Mouse (Mus musculus): ENCODE results near the gene Sox13. TPM values are rescaled to one million over a fixed set of nuclear protein-coding genes. Genes with fewer than 3 reads are reported as not detected.
A peak's percentile ranks its signal among the peaks of the same experiment; 100 is the strongest.

Sox13 gene
- total and polyA plus RNA-seq, 2 experiments from 2014 or later, result 3.3 to 13.1 TPM

GRCm38 (mm10) chr1:133448351-133448931 lies 24.3 kb upstream of the Sox13 start:
- TF ChIP-seq CTCF (IDR thresholded peaks at IDR 0.05; ENCODE audit: low read depth), result no peak
- H3K4me1 ChIP-seq (ENCODE audit: insufficient read depth, low read length), result no peaks in the 10 kb centered on the region
- H3K27me3 ChIP-seq (ENCODE audit: insufficient read depth, low read length), result no peaks in the 10 kb centered on the region
- H3K36me3 ChIP-seq (ENCODE audit: insufficient read depth, low read length), result no peaks in the 10 kb centered on the region
- H3K9me3 ChIP-seq (ENCODE audit: low read length), result peaks cover under 1% of the 10 kb centered on the region; the same call in 1 of the 2 replicates
- DNase-seq (ENCODE audit: low spot score), result no peak
- 37% methylated on average over 14 of the region's 14 CpGs for WGBS
- H3K4me3 ChIP-seq (ENCODE audit: low read length), result no peak overlapping the region
- H3K9ac ChIP-seq (replicated peaks; ENCODE audit: low read length), result no peak overlapping the region
- no peak overlapping the region for H3K27ac ChIP-seq
- peak; percentile 29; the same call in 1 of the 2 replicates for ATAC-seq
- H3K4me2 ChIP-seq (ENCODE audit: low read depth, low read length), result no peak overlapping the region

- H3K9ac ChIP-seq (replicated peaks; ENCODE audit: low read length), result no peak overlapping the region
- no peaks in the 10 kb centered on the region for H3K27me3 ChIP-seq (ENCODE audit: insufficient read depth, low read length)
- no peak overlapping the region for H3K27ac ChIP-seq
- 41% methylated on average over 4 of the region's 4 CpGs for WGBS
- no peaks in the 10 kb centered on the region for H3K36me3 ChIP-seq (ENCODE audit: insufficient read depth, low read length)
- no peak overlapping the region for H3K4me2 ChIP-seq (ENCODE audit: low read depth, low read length)
- TF ChIP-seq CTCF (IDR thresholded peaks at IDR 0.05; ENCODE audit: low read depth), result no peak
- H3K9me3 ChIP-seq (ENCODE audit: low read length), result peaks cover 7% of the 10 kb centered on the region; the same call in 1 of the 2 replicates
- no peaks in the 10 kb centered on the region for H3K4me1 ChIP-seq (ENCODE audit: insufficient read depth, low read length)
- ATAC-seq (no peak), DNase-seq (ENCODE audit: low spot score) (no peak)
- no peak overlapping the region for H3K4me3 ChIP-seq (ENCODE audit: low read length)
Observed at GRCm38 (mm10) chr1:133446291-133446690, 22.1 kb upstream of the Sox13 start.

- peaks cover 7% of the 10 kb centered on the region; the same call in 1 of the 2 replicates for H3K9me3 ChIP-seq (ENCODE audit: low read length)
- no peak for TF ChIP-seq CTCF (IDR thresholded peaks at IDR 0.05; ENCODE audit: low read depth)
- no peak overlapping the region for H3K9ac ChIP-seq (replicated peaks; ENCODE audit: low read length)
- H3K4me2 ChIP-seq (ENCODE audit: low read depth, low read length), result no peak overlapping the region
- DNase-seq (ENCODE audit: low spot score) (no peak), ATAC-seq (no peak)
- no peaks in the 10 kb centered on the region for H3K36me3 ChIP-seq (ENCODE audit: insufficient read depth, low read length)
- no peaks in the 10 kb centered on the region for H3K27me3 ChIP-seq (ENCODE audit: insufficient read depth, low read length)
- H3K27ac ChIP-seq, result no peak overlapping the region
- WGBS, result 88% methylated on average over 8 of the region's 8 CpGs
- H3K4me3 ChIP-seq (ENCODE audit: low read length), result no peak overlapping the region
- no peaks in the 10 kb centered on the region for H3K4me1 ChIP-seq (ENCODE audit: insufficient read depth, low read length)
Observed at GRCm38 (mm10) chr1:133444315-133444714, 20.1 kb upstream of the Sox13 start.

GRCm38 (mm10) chr1:133437916-133438683 lies 13.9 kb upstream of the Sox13 start:
- Histone ChIP-seq H3K4me1 (ENCODE audit: insufficient read depth, low read length) (peaks cover 5% of the 10 kb centered on the region; the same call in 1 of the 2 replicates), H3K27me3 (ENCODE audit: insufficient read depth, low read length) (no peaks in the 10 kb centered on the region), H3K4me2 (ENCODE audit: low read depth, low read length) (no peak overlapping the region), H3K36me3 (ENCODE audit: insufficient read depth, low read length) (no peaks in the 10 kb centered on the region), H3K27ac (no peak overlapping the region), H3K4me3 (ENCODE audit: low read length) (no peak overlapping the region), H3K9ac (replicated peaks; ENCODE audit: low read length) (no peak overlapping the region), H3K9me3 (ENCODE audit: low read length) (peaks cover 4% of the 10 kb centered on the region; the same call in 1 of the 2 replicates)
- WGBS, result 42% methylated on average over 14 of the region's 14 CpGs
- no peak for ATAC-seq
- no peak for TF ChIP-seq CTCF (IDR thresholded peaks at IDR 0.05; ENCODE audit: low read depth)
- no peak for DNase-seq (ENCODE audit: low spot score)

- ATAC-seq, result no peak
- Histone ChIP-seq H3K36me3 (ENCODE audit: insufficient read depth, low read length) (no peaks in the 10 kb centered on the region), H3K4me1 (ENCODE audit: insufficient read depth, low read length) (peaks cover 5% of the 10 kb centered on the region; the same call in 1 of the 2 replicates), H3K4me2 (ENCODE audit: low read depth, low read length) (peak overlapping the region; percentile 48), H3K27ac (0 out of 2 replicates have a peak overlapping the region, but pooled peaks have one; percentile 34), H3K4me3 (ENCODE audit: low read length) (peak overlapping the region; percentile 2), H3K9me3 (ENCODE audit: low read length) (no peaks in the 10 kb centered on the region), H3K9ac (replicated peaks; ENCODE audit: low read length) (no peak overlapping the region; the same call in 1 of the 2 replicates), H3K27me3 (ENCODE audit: insufficient read depth, low read length) (no peaks in the 10 kb centered on the region)
- TF ChIP-seq CTCF (IDR thresholded peaks at IDR 0.05; ENCODE audit: low read depth), result no peak
- peak; percentile 14 for DNase-seq (ENCODE audit: low spot score)
- WGBS, result 9% methylated on average over 10 of the region's 10 CpGs
Observed at GRCm38 (mm10) chr1:133434756-133435112, 10.6 kb upstream of the Sox13 start.

- no peaks in the 10 kb centered on the region for H3K36me3 ChIP-seq (ENCODE audit: insufficient read depth, low read length)
- 7% methylated on average over 11 of the region's 12 CpGs for WGBS
- no peak overlapping the region; the same call in 1 of the 2 replicates for H3K9ac ChIP-seq (replicated peaks; ENCODE audit: low read length)
- H3K4me1 ChIP-seq (ENCODE audit: insufficient read depth, low read length), result peaks cover 5% of the 10 kb centered on the region; the same call in 1 of the 2 replicates
- H3K9me3 ChIP-seq (ENCODE audit: low read length), result no peaks in the 10 kb centered on the region; the same call in 1 of the 2 replicates
- peak overlapping the region; percentile 48 for H3K4me2 ChIP-seq (ENCODE audit: low read depth, low read length)
- no peak for TF ChIP-seq CTCF (IDR thresholded peaks at IDR 0.05; ENCODE audit: low read depth)
- no peaks in the 10 kb centered on the region for H3K27me3 ChIP-seq (ENCODE audit: insufficient read depth, low read length)
- H3K4me3 ChIP-seq (ENCODE audit: low read length), result peak overlapping the region; percentile 2
- H3K27ac ChIP-seq, result peak overlapping the region; percentile 34; the same call in 1 of the 2 replicates
- ATAC-seq, result peak; percentile 88
- peak; percentile 74 for DNase-seq (ENCODE audit: low spot score)
Observed at GRCm38 (mm10) chr1:133434018-133434755, 10.0 kb upstream of the Sox13 start.
